Mouse (Mus musculus) liver, adult 2 months (tissue): ENCODE results near the gene Ugt2b38. TPM values are rescaled to one million over a fixed set of nuclear protein-coding genes. Genes with fewer than 3 reads are reported as not detected.
"Not testable (repeated sequence)": the region's sequence is repeated elsewhere in the genome, so short reads cannot be mapped to it uniquely, and the experiment has no call there.

Experiments used
- DNase-seq: peaks from one replicate; pipeline ENCODE4 v3.0.0-alpha.2; 2011; ENCODE audit warnings: low read depth, low spot score; ENCODE audit errors: extremely low read depth
- H3K27ac ChIP-seq: fragments of 200-500 bp; replicated peaks from 2 replicates; pipeline ENCODE4 v1.5.1; 2012; ENCODE audit warnings: low read depth, mild to moderate bottlenecking, control low read depth, inconsistent platforms, low read length; ENCODE audit not compliant: insufficient read depth
- H3K27me3 ChIP-seq: fragments of 200-500 bp; 2 replicates; pipeline ENCODE4 v1.6.1; 2012; ENCODE audit warnings: mild to moderate bottlenecking, moderate library complexity, low read length, inconsistent platforms; ENCODE audit not compliant: control insufficient read depth, insufficient read depth
- H3K36me3 ChIP-seq: fragments of 200-500 bp; 2 replicates; pipeline ENCODE4 v1.6.1; 2012; ENCODE audit warnings: low read length, inconsistent platforms; ENCODE audit not compliant: control insufficient read depth, insufficient read depth
- H3K4me1 ChIP-seq: fragments of 200-500 bp; 2 replicates; pipeline ENCODE4 v1.6.1; 2011; ENCODE audit warnings: low read length; ENCODE audit not compliant: control insufficient read depth, insufficient read depth
- H3K4me3 ChIP-seq: fragments of 200-500 bp; 2 replicates; pipeline ENCODE4 v1.5.1; 2011; ENCODE audit warnings: low read depth, mild to moderate bottlenecking, control low read depth, low read length, moderate library complexity; ENCODE audit not compliant: insufficient read depth
- H3K79me2 ChIP-seq: fragments of 200-500 bp; 2 replicates; pipeline ENCODE4 v1.6.1; 2012; ENCODE audit warnings: inconsistent platforms, mild to moderate bottlenecking, low read length, moderate library complexity; ENCODE audit not compliant: control insufficient read depth, insufficient read depth
- H3K9ac ChIP-seq: fragments of 200-500 bp; 2 replicates; pipeline ENCODE4 v1.6.1; 2012; ENCODE audit warnings: low read depth, mild to moderate bottlenecking, control low read depth, inconsistent platforms, low read length
- CTCF ChIP-seq: fragments of 200-500 bp; IDR thresholded peaks from 2 replicates; pipeline ENCODE4 v1.5.1; 2011; ENCODE audit warnings: low read depth, low read length, control low read depth
- POLR2A ChIP-seq: fragments of 200-500 bp; IDR thresholded peaks from 2 replicates; pipeline ENCODE4 v1.6.1; 2011; ENCODE audit warnings: low read length, control low read depth; ENCODE audit not compliant: insufficient read depth; ENCODE audit errors: extremely low read depth
- WGBS: fragments of 180-500 bp; shearing (Covaris S2); methylation state at CpG from one replicate; pipeline ENCODE4 v1.1.7; 2018; 5-methylcytosine and 5-hydroxymethylcytosine counted together
- polyA plus RNA-seq: library from polyadenylated mRNA; depleted of rRNA; stranded (reverse); fragments of >200 nt; gene quantifications from 2 replicates; pipeline ENCODE4 v1.2.3, GENCODE M21; 2012; rRNA removed
- total RNA-seq: library from RNA; depleted of rRNA; stranded (reverse); fragments of >200 nt; gene quantifications from 2 replicates; pipeline ENCODE4 v1.2.3, GENCODE M21; 2014; rRNA removed

Ugt2b38 gene
- total and polyA plus RNA-seq, 2 experiments: 1.4 to 3.0 TPM

GRCm38 (mm10) chr5:87375874-87376383 is 48.1 kb downstream of the Ugt2b38 start:
- Histone ChIP-seq H3K27me3 (no peaks in the 10 kb centered on the region), H3K4me3 (no peak overlapping the region), H3K4me1 (peaks cover 16% of the 10 kb centered on the region), H3K9ac (no peak overlapping the region), H3K79me2 (no peaks in the 10 kb centered on the region), H3K27ac (no peak overlapping the region), H3K36me3 (peaks cover 15% of the 10 kb centered on the region)
- 16% methylated on average over 3 of the region's 3 CpGs for WGBS
- peak; percentile 100 for DNase-seq
- TF ChIP-seq POLR2A (no peak), CTCF (no peak)

GRCm38 (mm10) chr5:87373502-87373863 is 50.5 kb downstream of the Ugt2b38 start:
- DNase-seq: no peak
- H3K27me3 ChIP-seq: no peaks in the 10 kb centered on the region
- peaks cover 14% of the 10 kb centered on the region; the same call in 1 of the 2 replicates for H3K4me1 ChIP-seq
- WGBS: 10% methylated on average over 1 of the region's 1 CpGs
- H3K27ac ChIP-seq: peak overlapping the region; percentile 77
- H3K9ac ChIP-seq: 0 out of 2 replicates have a peak overlapping the region, but pooled peaks have one; percentile 16
- H3K4me3 ChIP-seq: no peak overlapping the region
- H3K36me3 ChIP-seq: peaks cover 23% of the 10 kb centered on the region
- H3K79me2 ChIP-seq: no peaks in the 10 kb centered on the region
- no peak for TF ChIP-seq POLR2A
- no peak for TF ChIP-seq CTCF

DNA sequence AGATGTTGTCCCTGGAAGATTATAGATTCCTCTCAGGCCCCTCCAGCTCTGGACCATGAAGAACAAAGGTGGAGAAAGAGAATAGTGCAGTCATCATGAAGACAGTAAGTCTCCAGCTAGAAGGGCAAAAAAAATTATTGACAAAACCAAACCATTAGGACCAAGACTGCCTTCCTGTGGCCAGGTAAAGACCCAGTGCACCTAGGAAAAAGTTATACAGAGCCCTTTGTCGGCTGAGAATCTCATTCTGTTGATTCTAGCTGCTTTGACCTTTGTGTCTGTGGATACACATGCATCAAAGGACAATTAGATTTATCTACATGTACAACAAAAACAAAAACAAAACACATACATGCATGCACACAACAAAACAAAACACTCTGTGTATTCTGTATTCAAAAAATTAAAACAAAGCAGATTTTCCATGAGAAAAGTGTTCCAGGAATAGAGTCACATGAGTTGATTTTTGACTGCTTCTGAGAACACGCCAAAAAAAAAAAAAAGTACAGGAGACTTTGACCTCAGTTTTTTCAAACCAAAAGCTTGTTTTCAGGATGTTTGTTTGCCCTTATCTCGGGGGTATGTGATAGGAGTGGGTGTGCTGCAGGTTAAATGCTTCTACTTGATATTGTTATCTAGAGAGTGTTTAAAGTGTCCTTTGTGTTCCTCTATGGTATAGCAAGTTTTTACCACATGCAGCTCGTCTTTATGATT is 51.1 kb downstream of the Ugt2b38 start:
- H3K4me1 ChIP-seq: peaks cover 14% of the 10 kb centered on the region; the same call in 1 of the 2 replicates
- WGBS: 5% methylated on average over 4 of the region's 4 CpGs
- peaks cover 23% of the 10 kb centered on the region for H3K36me3 ChIP-seq
- peak; percentile 92 for DNase-seq
- H3K27me3 ChIP-seq, H3K79me2 ChIP-seq: not testable (repeated sequence)
- H3K4me3 ChIP-seq: peak overlapping the region; percentile 33; the same call in 1 of the 2 replicates
- peak overlapping the region; percentile 88 for H3K27ac ChIP-seq
- peak overlapping the region; percentile 66; the same call in 1 of the 2 replicates for H3K9ac ChIP-seq

Other genes starting within 250 kb of the Ugt2b38 start
- 5.4 and 23.8 TPM in 2 replicates for gene Ugt2b37, start 169.4 kb downstream of the Ugt2b38 start, total RNA-seq
- gene Ugt2b37, start 169.4 kb downstream of the Ugt2b38 start, polyA plus RNA-seq: 1.7 and 3.0 TPM in 2 replicates
- 509 and 549 TPM in 2 replicates for gene Ugt2a3, start 87.0 kb downstream of the Ugt2b38 start, total RNA-seq
- 108 and 121 TPM in 2 replicates for gene Ugt2a3, start 87.0 kb downstream of the Ugt2b38 start, polyA plus RNA-seq
- not detected in 2 replicates for gene Ugt2a2, start 58.1 kb upstream of the Ugt2b38 start, total RNA-seq
- not detected in 2 replicates for gene Ugt2a2, start 58.1 kb upstream of the Ugt2b38 start, polyA plus RNA-seq
- not detected in 2 replicates for gene Gm43638, start 62.6 kb upstream of the Ugt2b38 start, total RNA-seq
- gene Gm43638, start 62.6 kb upstream of the Ugt2b38 start, polyA plus RNA-seq: not detected in 2 replicates
- gene Ugt2a1, start 66.7 kb upstream of the Ugt2b38 start, total RNA-seq: not detected in 2 replicates
- gene Ugt2a1, start 66.7 kb upstream of the Ugt2b38 start, polyA plus RNA-seq: not detected in 2 replicates
- 21.9 and 36.1 TPM in 2 replicates for gene Sult1b1, start 114.0 kb upstream of the Ugt2b38 start, total RNA-seq
- gene Sult1b1, start 114.0 kb upstream of the Ugt2b38 start, polyA plus RNA-seq: 1.9 and 3.7 TPM in 2 replicates
- gene Sult1d1, start 144.8 kb upstream of the Ugt2b38 start, total RNA-seq: 141 and 268 TPM in 2 replicates
- gene Sult1d1, start 144.8 kb upstream of the Ugt2b38 start, polyA plus RNA-seq: 6.7 and 10.2 TPM in 2 replicates
- gene Sult1e1, start 167.4 kb upstream of the Ugt2b38 start, total RNA-seq: 0.09 and 0.20 TPM in 2 replicates
- gene Sult1e1, start 167.4 kb upstream of the Ugt2b38 start, polyA plus RNA-seq: 0.49 TPM in 1 of 2 replicates, not detected in the other
- not detected in 2 replicates for gene Csn1s1, start 242.0 kb upstream of the Ugt2b38 start, total RNA-seq
- not detected in 2 replicates for gene Csn1s1, start 242.0 kb upstream of the Ugt2b38 start, polyA plus RNA-seq